Mouse (Mus musculus) embryonic facial prominence, embryonic 13.5 days (tissue): Measurements from ENCODE around the gene Sel1l3. TPM values are rescaled to one million over a fixed set of nuclear protein-coding genes. Genes with fewer than 3 reads are reported as not detected.

Experiments used
- ATAC-seq: fragments of 200-750 bp; cut with Nextera tagmentation; 2 replicates; pipeline ENCODE4 v1.8.0; 2017; ENCODE audit warnings: low read depth; ENCODE audit not compliant: insufficient number of reproducible peaks, insufficient read depth, low FRiP score, low TSS enrichment
- H3K27ac ChIP-seq: fragments of 300-500 bp; sonication (generic); 2 replicates; pipeline ENCODE4 v1.5.1; 2015; ENCODE audit warnings: moderate library complexity, mild to moderate bottlenecking, inconsistent platforms
- H3K27me3 ChIP-seq: fragments of 300-500 bp; sonication (generic); 2 replicates; pipeline ENCODE4 v1.6.1; 2015; ENCODE audit warnings: mild to moderate bottlenecking, inconsistent platforms
- H3K36me3 ChIP-seq: fragments of 300-500 bp; sonication (generic); 2 replicates; pipeline ENCODE4 v1.6.1; 2015; ENCODE audit warnings: mild to moderate bottlenecking, inconsistent platforms
- H3K4me1 ChIP-seq: fragments of 300-500 bp; sonication (generic); 2 replicates; pipeline ENCODE4 v1.6.1; 2015; ENCODE audit warnings: inconsistent platforms
- H3K4me2 ChIP-seq: fragments of 300-500 bp; sonication (generic); 2 replicates; pipeline ENCODE4 v1.6.1; 2015; ENCODE audit warnings: moderate library complexity, mild to moderate bottlenecking, inconsistent platforms
- H3K4me3 ChIP-seq: fragments of 300-500 bp; sonication (generic); 2 replicates; pipeline ENCODE4 v1.5.1; 2015; ENCODE audit warnings: mild to moderate bottlenecking, inconsistent platforms
- H3K9ac ChIP-seq: fragments of 300-500 bp; sonication (generic); 2 replicates; pipeline ENCODE4 v1.6.1; 2015; ENCODE audit warnings: mild to moderate bottlenecking, inconsistent platforms
- H3K9me3 ChIP-seq: fragments of 300-500 bp; sonication (generic); 2 replicates; pipeline ENCODE4 v1.6.1; 2016; ENCODE audit warnings: inconsistent platforms
- WGBS: fragments of 180-500 bp; shearing (Covaris S2); methylation state at CpG from one replicate; pipeline ENCODE4 v1.1.7; 2015; ENCODE audit warnings: mixed read lengths; 5-methylcytosine and 5-hydroxymethylcytosine counted together
- polyA plus RNA-seq: library from polyadenylated mRNA; unstranded; fragments of >200 nt; fragmentation: Nextera tagmentation; extraction: Ambion mirVana; gene quantifications from 2 replicates; pipeline ENCODE4 v1.2.1, GENCODE M21; 2015

Sel1l3 gene
- 1.0 and 1.3 TPM in 2 replicates for polyA plus RNA-seq

- H3K27me3 ChIP-seq = peaks cover 64% of the 10 kb centered on the region
- H3K4me1 ChIP-seq = peaks cover 12% of the 10 kb centered on the region
- H3K4me2 ChIP-seq = peak within 1 kb of the TSS; percentile 100
- peak within 1 kb of the TSS; percentile 70 for H3K9ac ChIP-seq
- no peaks in the 10 kb centered on the region for H3K9me3 ChIP-seq
- H3K4me3 ChIP-seq = peak within 1 kb of the TSS; percentile 66
- no peak within 1 kb of the TSS for H3K27ac ChIP-seq
- WGBS = under 1% methylated on average over 27 of the region's 29 CpGs
- H3K36me3 ChIP-seq = no peaks in the 10 kb centered on the region
- ATAC-seq = peak; percentile 23; the same call in 1 of the 2 replicates
Measured at GRCm38 (mm10) chr5:53213711-53214352, at the start of gene Sel1l3. Gene Sel1l3, minus strand, starts transcription at chr5:53213927.

GRCm38 (mm10) chr5:53261999-53262398, 48.3 kb upstream of the Sel1l3 start:
- H3K27me3 ChIP-seq = peaks cover 18% of the 10 kb centered on the region
- no peak overlapping the region for H3K9ac ChIP-seq
- WGBS = 72% methylated on average over 10 of the region's 10 CpGs

GRCm38 (mm10) chr5:53259894-53260293, 46.2 kb upstream of the Sel1l3 start:
- Histone ChIP-seq H3K9ac (no peak overlapping the region), H3K9me3 (no peaks in the 10 kb centered on the region), H3K27me3 (peaks cover 24% of the 10 kb centered on the region), H3K4me3 (no peak overlapping the region), H3K4me2 (no peak overlapping the region), H3K36me3 (no peaks in the 10 kb centered on the region), H3K4me1 (peaks cover 18% of the 10 kb centered on the region; the same call in 1 of the 2 replicates), H3K27ac (no peak overlapping the region)
- WGBS = 55% methylated on average over 5 of the region's 5 CpGs
- ATAC-seq = no peak

More at GRCm38 (mm10) chr5:53261999-53262398, 48.3 kb upstream of the Sel1l3 start:
- Histone ChIP-seq H3K4me2 (no peak overlapping the region), H3K27ac (no peak overlapping the region), H3K36me3 (no peaks in the 10 kb centered on the region), H3K4me1 (peaks cover 15% of the 10 kb centered on the region; the same call in 1 of the 2 replicates), H3K9me3 (no peaks in the 10 kb centered on the region), H3K4me3 (no peak overlapping the region)
- ATAC-seq = no peak

DNA sequence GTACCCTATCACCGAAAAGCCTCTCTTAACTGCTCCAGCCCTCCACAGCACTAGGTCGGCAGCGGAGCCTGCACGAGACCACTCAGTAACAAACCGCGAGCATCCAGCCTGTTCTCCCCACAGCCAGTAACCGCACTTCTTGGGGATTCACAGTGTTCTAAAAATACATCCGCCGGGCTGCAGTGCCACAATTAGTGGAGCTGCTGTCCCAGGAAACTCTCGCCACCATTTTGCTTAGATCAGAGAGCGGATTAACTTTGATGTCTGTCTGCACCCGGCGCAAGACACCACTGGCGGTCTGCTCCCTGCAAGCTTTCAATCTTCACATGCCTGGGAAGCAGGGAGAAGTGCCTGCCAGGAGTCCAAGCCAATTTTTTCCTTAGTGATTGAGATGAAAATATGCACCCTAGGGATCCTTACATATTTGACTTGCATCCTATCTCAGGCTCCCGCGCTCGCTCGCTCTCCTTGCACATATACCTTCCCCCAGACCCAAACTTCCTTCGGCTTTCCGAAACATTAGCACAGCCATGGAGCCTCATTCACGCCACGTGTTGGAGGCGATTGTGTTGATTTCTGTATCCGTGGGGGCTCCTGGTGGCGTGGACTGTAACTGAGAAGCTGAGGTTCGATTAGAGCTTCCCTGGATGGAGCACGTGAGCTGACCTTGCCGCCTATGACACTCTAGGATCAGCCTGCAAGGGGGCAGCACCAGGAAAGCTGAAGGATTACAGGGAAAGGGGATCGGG, 44.5 kb upstream of the Sel1l3 start:
- Histone ChIP-seq H3K27me3 (peaks cover 32% of the 10 kb centered on the region), H3K36me3 (no peaks in the 10 kb centered on the region), H3K27ac (no peak overlapping the region), H3K9me3 (no peaks in the 10 kb centered on the region), H3K4me1 (peaks cover 18% of the 10 kb centered on the region; the same call in 1 of the 2 replicates), H3K4me2 (peak overlapping the region; percentile 83), H3K4me3 (peak overlapping the region; percentile 44), H3K9ac (peak overlapping the region; percentile 62)
- ATAC-seq = peak; percentile 43; the same call in 1 of the 2 replicates
- 2% methylated on average over 29 of the region's 29 CpGs for WGBS

- Histone ChIP-seq H3K27me3 (peaks cover 34% of the 10 kb centered on the region), H3K9ac (no peak overlapping the region), H3K4me3 (no peak overlapping the region), H3K4me2 (no peak overlapping the region), H3K36me3 (no peaks in the 10 kb centered on the region), H3K4me1 (peaks cover 18% of the 10 kb centered on the region; the same call in 1 of the 2 replicates), H3K9me3 (no peaks in the 10 kb centered on the region), H3K27ac (no peak overlapping the region)
- 55% methylated on average over 3 of the region's 3 CpGs for WGBS
- no peak for ATAC-seq
Measured at GRCm38 (mm10) chr5:53254821-53255220, 41.1 kb upstream of the Sel1l3 start.

GRCm38 (mm10) chr5:53254154-53254553, 40.4 kb upstream of the Sel1l3 start:
- no peak overlapping the region for H3K4me3 ChIP-seq
- ATAC-seq = no peak
- no peak overlapping the region for H3K9ac ChIP-seq
- no peak overlapping the region for H3K4me2 ChIP-seq
- peaks cover 32% of the 10 kb centered on the region for H3K27me3 ChIP-seq
- no peaks in the 10 kb centered on the region for H3K9me3 ChIP-seq
- peaks cover 18% of the 10 kb centered on the region; the same call in 1 of the 2 replicates for H3K4me1 ChIP-seq
- 84% methylated on average over 5 of the region's 5 CpGs for WGBS
- H3K27ac ChIP-seq = no peak overlapping the region
- no peaks in the 10 kb centered on the region for H3K36me3 ChIP-seq

DNA sequence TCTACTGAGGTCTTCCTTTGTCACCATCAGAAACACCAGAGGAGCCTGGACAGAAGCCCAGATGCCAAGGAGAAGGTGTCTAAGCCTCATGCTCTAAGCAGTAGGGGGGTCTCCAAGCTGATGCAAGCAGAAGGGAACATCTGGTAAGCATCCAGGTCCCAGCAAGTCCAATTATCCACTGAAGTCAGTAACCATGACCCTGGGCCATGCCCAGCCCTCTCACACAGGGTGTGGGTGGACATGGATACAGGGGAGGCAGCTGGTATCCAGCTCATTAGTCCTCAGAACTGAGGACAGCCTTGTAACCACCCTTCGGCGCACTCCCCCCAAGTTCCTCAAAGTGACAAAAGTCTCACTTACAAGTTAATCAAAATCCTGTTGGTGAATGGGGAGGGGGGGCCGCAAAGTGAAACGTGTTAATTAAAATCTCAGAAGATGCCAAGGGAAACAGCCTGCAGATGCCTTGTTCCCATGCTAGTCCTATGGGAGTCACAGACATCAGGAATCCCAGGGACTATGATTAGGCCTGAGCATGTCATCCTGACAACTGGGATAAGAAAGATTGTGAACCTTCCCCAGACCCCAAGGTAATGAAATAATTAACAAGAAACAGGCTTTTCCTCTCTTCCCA, 35.8 kb upstream of the Sel1l3 start:
- H3K27me3 ChIP-seq = 0 out of 2 replicates have a peak, but pooled peaks cover 10% of the 10 kb centered on the region
- WGBS = 86% methylated on average over 4 of the region's 4 CpGs
- no peaks in the 10 kb centered on the region for H3K4me1 ChIP-seq
- H3K36me3 ChIP-seq = no peaks in the 10 kb centered on the region
- H3K4me2 ChIP-seq = no peak overlapping the region
- no peak overlapping the region for H3K27ac ChIP-seq
- H3K9me3 ChIP-seq = no peaks in the 10 kb centered on the region
- H3K4me3 ChIP-seq = no peak overlapping the region
- no peak overlapping the region for H3K9ac ChIP-seq
- no peak for ATAC-seq

- H3K4me2 ChIP-seq = no peak overlapping the region
- H3K9me3 ChIP-seq = no peaks in the 10 kb centered on the region
- 67% methylated on average over 11 of the region's 11 CpGs for WGBS
- no peak overlapping the region for H3K4me3 ChIP-seq
- no peaks in the 10 kb centered on the region for H3K4me1 ChIP-seq
- 0 out of 2 replicates have a peak, but pooled peaks cover 5% of the 10 kb centered on the region for H3K27me3 ChIP-seq
- no peak for ATAC-seq
- no peaks in the 10 kb centered on the region for H3K36me3 ChIP-seq
- H3K9ac ChIP-seq = no peak overlapping the region
- H3K27ac ChIP-seq = no peak overlapping the region
Measured at GRCm38 (mm10) chr5:53248499-53248898, 34.8 kb upstream of the Sel1l3 start.

- H3K4me2 ChIP-seq = no peak overlapping the region
- H3K4me3 ChIP-seq = no peak overlapping the region
- no peak overlapping the region for H3K27ac ChIP-seq
- no peak overlapping the region for H3K9ac ChIP-seq
- ATAC-seq = no peak
- H3K9me3 ChIP-seq = no peaks in the 10 kb centered on the region
- 0 out of 2 replicates have a peak, but pooled peaks cover 6% of the 10 kb centered on the region for H3K4me1 ChIP-seq
- WGBS = 87% methylated on average over 10 of the region's 10 CpGs
- no peaks in the 10 kb centered on the region for H3K27me3 ChIP-seq
- no peaks in the 10 kb centered on the region for H3K36me3 ChIP-seq
Measured at GRCm38 (mm10) chr5:53243933-53244332, 30.2 kb upstream of the Sel1l3 start.

GRCm38 (mm10) chr5:53242865-53243499, 29.3 kb upstream of the Sel1l3 start:
- no peak for ATAC-seq
- H3K4me3 ChIP-seq = no peak overlapping the region
- H3K4me2 ChIP-seq = no peak overlapping the region
- H3K36me3 ChIP-seq = no peaks in the 10 kb centered on the region
- no peak overlapping the region for H3K27ac ChIP-seq
- H3K27me3 ChIP-seq = no peaks in the 10 kb centered on the region
- H3K9me3 ChIP-seq = no peaks in the 10 kb centered on the region
- 85% methylated on average over 7 of the region's 7 CpGs for WGBS
- no peak overlapping the region for H3K9ac ChIP-seq
- 0 out of 2 replicates have a peak, but pooled peaks cover 6% of the 10 kb centered on the region for H3K4me1 ChIP-seq

DNA sequence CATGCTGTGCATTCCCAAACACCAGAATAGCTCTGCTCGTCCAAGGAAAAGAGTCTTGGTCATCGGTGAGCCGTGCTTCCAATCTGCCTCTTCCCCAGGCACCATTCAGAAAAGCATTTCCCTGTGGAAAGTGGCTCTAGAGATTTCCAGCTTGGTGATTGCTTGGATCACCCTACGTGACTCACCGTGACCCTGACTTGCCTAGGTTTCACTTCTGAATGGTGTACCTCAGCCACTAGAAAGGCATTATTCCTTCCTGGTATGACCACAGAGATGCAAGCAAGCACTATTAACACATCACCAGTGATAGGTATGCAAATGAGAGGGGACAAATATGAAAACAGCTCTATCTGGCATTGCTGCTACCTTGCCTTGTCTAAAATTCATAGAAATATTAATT, 28.2 kb upstream of the Sel1l3 start:
- no peaks in the 10 kb centered on the region for H3K9me3 ChIP-seq
- H3K4me2 ChIP-seq = no peak overlapping the region
- H3K4me1 ChIP-seq = 0 out of 2 replicates have a peak, but pooled peaks cover 6% of the 10 kb centered on the region
- H3K27ac ChIP-seq = no peak overlapping the region
- no peak overlapping the region for H3K4me3 ChIP-seq
- WGBS = 78% methylated on average over 5 of the region's 5 CpGs
- no peak overlapping the region for H3K9ac ChIP-seq
- no peak for ATAC-seq
- no peaks in the 10 kb centered on the region for H3K36me3 ChIP-seq
- no peaks in the 10 kb centered on the region for H3K27me3 ChIP-seq
